Mouse (Mus musculus): ENCODE results near the gene Rtl1. TPM values are rescaled to one million over a fixed set of nuclear protein-coding genes. Genes with fewer than 3 reads are reported as not detected.

The Rtl1 gene
- total RNA-seq (2021): not detected
- long read RNA-seq, experiment 1: 0 reads
- long read RNA-seq, experiment 2: 0 reads

DNA sequence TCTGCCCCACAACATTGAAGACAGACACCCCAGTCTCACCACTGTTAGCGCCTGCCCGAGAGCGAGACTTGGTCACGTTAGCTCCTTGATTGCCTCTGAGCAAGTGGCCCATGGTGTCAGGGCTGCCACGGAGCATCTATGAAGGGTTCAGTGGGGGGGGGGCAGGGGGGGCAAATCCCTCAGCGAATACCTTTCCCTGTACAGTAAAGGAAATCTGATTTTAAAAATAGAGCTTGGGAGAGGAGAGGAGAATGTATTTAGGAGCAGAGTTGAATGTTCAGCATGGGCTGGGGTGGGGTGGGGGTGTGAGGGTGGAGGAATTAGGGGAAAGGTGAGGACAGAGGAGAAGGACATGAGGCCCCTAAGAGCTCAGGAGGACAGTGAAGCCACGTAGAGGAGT is at the start of gene Rtl1:
Rtl1 (minus strand) TSS at position 101 of the 400 bp plus-strand sequence.
- no peak for DNase-seq
- intact Hi-C loops (cut with DNase I): no loop called here

- intact Hi-C loops (cut with DNase I): no loop called here
- no peak for DNase-seq
Observed at GRCm38 (mm10) chr12:109640560-109641167, 40.5 kb upstream of the Rtl1 start.

- intact Hi-C loops (cut with DNase I): no loop called here
- DNase-seq: no peak
Observed at GRCm38 (mm10) chr12:109632035-109632434, 31.9 kb upstream of the Rtl1 start.

DNA sequence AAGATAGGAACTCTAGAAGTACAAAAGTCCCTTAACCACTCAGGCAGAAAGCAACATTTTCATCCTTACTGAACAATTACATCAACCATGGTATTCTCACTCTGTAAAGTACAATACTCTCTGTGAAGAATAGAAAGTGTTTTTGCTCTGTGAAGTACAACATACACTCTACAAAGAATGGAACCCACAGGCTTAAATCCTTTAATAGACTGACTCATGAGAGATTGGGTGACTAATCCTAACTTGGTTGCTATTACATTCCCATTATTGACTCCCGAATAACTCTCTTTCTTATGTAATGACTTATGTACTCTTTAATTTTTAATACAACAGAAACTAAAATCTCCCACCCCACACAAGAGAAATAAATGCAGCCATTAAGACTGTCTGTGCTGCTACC is 28.8 kb upstream of the Rtl1 start:
- DNase-seq: no peak
- intact Hi-C loops (cut with DNase I): no loop called here

DNA sequence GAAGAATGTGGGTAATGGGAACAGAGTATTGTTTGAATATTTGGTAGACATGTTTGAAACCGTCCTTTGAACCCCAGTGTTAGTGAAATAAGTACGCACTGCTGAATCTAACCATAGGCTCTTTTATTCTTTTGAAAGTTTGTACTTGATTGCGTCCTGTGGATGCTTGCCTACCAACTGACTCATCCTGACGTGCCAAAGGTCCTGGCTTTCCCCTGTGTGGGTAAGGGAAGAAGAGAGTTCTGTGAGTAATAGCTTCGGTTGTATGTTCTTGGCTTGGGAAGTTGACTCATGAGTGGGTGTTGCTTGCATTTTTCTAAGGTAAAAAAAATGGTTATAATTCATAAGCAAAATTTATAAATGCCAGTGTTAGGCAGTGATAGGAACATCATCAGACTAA is 26.8 kb upstream of the Rtl1 start:
- intact Hi-C loops (cut with DNase I): no loop called here

GRCm38 (mm10) chr12:109620196-109620595 is 20.1 kb upstream of the Rtl1 start:
- intact Hi-C loops (cut with DNase I): no loop called here
- DNase-seq: no peak

More for the DNA sequence above, 26.8 kb upstream of the Rtl1 start:
- DNase-seq: no peak

GRCm38 (mm10) chr12:109617993-109618392 is 17.9 kb upstream of the Rtl1 start:
- no peak for DNase-seq
- intact Hi-C loops (cut with DNase I): no loop called here

- intact Hi-C loops (cut with DNase I): no loop called here
- DNase-seq: no peak
Observed at GRCm38 (mm10) chr12:109617126-109617525, 17.0 kb upstream of the Rtl1 start.

DNA sequence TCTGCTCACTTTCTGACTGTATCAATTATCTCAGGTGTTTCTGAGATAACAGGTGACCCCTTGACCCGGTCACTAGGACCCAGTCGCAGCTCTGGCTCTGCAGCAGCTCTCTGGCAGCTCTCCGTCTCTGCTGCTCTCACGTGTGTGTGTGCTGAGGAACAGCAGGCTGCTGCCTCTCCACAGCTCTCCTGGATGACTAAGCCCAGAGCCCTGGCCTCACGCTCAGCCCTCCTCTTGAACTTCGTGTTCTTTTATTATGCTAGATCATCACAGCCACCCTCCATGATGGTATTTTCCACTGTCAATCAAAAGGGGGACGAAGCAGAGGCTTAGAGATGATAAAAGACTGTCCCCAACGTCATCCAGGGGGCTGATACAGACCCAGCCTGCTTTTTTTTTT is 15.2 kb upstream of the Rtl1 start:
- intact Hi-C loops (cut with DNase I): no loop called here
- no peak for DNase-seq

- DNase-seq: no peak
- intact Hi-C loops (cut with DNase I): no loop called here
Observed at GRCm38 (mm10) chr12:109614416-109614815, 14.3 kb upstream of the Rtl1 start.

GRCm38 (mm10) chr12:109612392-109613385 is 12.6 kb upstream of the Rtl1 start:
- intact Hi-C loops (cut with DNase I): no loop called here

GRCm38 (mm10) chr12:109608576-109609440 is 8.7 kb upstream of the Rtl1 start:
- no peak for DNase-seq
- intact Hi-C loops (cut with DNase I): loop anchor here (5.0 kb wide), 1 partner anchor 172 kb away; no protein-coding TSS in a partner anchor

More at GRCm38 (mm10) chr12:109612392-109613385, 12.6 kb upstream of the Rtl1 start:
- DNase-seq: no peak

GRCm38 (mm10) chr12:109607953-109608352 is 7.8 kb upstream of the Rtl1 start:
- intact Hi-C loops (cut with DNase I): loop anchor here (5.0 kb wide), 1 partner anchor 171 kb away; no protein-coding TSS in a partner anchor
- DNase-seq: no peak

DNA sequence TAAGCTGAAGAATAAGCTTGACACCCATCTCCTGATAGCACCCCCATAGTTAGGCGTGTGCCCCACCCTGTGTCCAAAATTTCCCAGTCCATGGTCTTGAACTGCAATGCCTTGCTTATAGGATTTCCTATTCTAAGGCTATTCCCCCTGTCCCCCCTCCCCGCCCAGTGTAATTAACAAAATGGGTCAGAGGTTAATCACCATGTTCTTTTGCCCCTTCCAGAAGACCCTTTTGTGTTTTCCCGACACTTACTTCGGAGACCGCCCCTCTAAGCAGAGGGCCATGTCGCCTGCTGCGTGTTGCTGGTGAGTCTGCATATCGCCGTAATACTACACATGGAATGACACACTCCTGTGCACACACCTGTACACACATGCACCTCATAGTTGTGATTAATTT is 7.1 kb upstream of the Rtl1 start:
- DNase-seq: no peak
- intact Hi-C loops (cut with DNase I): loop anchor here (5.0 kb wide), 1 partner anchor 170 kb away; no protein-coding TSS in a partner anchor

DNA sequence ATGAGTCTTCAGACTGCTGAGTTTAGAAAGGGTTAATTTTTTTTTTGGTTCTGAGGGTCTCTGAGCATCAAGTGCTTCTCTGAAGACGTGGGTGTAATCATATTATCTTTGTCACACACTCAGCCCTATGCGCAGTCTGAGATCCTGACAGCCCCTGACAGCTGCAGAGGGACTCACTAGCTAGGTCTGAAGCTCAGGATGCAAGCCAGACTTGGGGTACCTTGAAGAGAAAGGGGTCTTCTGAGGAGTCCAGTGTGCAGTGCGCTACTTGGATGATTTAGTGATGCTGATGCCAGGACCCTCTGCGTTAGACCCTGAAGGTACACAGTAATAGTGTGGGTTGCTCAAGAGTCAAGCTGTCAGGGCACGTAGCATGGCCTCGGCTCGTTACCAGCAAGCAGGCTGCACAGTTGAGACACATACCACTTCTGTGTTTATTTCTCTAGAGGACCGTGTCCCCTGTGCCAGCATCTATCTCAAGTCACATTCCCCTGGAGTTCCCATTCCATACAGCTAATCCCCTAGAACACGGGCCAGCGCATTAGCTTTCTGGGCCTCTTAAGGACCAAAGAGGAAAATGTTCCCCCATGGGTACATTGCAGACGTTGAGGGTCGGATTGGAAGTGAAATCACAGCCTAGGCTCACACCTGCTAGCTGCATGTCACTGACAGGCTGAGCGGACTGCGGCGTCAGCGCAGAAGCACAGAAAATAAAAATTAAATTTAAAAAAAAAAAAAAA is 5.0 kb upstream of the Rtl1 start:
- intact Hi-C loops (cut with DNase I): loop anchor here (5.0 kb wide), 1 partner anchor 168 kb away; no protein-coding TSS in a partner anchor
- DNase-seq: no peak

DNA sequence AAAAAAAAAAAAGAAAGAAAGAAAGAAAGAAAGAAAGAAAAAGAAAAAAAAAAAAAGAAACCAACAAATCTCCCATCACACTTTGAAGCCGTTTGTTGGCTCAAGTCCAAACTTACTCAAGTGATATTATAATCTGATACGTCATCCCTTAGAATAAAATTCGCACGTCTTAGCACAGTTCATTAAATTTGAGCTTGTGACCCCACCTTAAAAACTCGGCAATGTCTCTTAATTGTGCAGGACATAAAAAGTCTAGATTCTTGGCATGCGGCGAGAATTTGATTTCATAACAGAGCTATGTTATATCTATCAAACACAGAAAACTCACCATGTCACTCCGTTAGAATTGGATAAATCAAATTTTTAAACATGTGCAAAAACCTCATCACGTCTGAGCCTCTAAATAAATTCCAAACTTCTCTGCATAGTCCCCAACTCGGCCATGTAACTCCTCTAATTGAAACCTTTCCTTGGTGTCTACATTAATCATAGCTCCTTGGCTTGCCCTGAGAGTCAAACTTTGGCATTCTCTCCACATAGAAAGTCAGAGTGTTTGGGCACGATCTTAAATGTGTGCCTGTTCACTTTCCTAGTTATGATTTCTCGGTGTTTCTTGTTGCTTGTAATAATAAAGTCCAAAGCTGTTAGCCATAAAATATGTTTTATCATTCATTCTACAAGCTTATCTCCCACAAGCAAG is 1.4 kb downstream of the Rtl1 start:
- intact Hi-C loops (cut with DNase I): no loop called here
- DNase-seq: no peak

DNA sequence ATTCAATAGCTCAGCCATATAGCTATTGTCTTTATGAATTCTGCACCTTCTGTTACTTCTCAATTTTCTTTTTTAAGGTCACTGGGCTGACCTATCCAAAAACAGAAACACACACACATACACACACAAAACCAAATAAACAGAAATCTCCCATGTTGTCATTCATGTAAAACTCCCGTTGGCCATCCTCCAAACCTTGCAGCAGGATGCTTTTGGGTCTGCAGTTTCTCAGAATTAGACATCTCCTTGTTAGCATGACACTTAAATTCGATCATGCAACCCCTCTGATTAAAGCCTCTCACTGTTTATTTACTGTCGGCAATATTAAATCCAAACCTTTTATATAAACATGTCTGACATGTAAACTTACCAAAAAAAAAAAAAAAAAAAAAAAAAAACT is 3.4 kb downstream of the Rtl1 start:
- DNase-seq: no peak
- intact Hi-C loops (cut with DNase I): no loop called here

- intact Hi-C loops (cut with DNase I): no loop called here
- no peak for DNase-seq
Observed at GRCm38 (mm10) chr12:109596232-109596631, 3.9 kb downstream of the Rtl1 start.

- peak; percentile 39 to 45 for DNase-seq
- intact Hi-C loops (cut with DNase I): no loop called here
Observed at GRCm38 (mm10) chr12:109595753-109596152, 4.4 kb downstream of the Rtl1 start.

Data from gastrocnemius, postnatal 36 days (tissue).